Mouse (Mus musculus) megakaryocyte, adult 5-6 weeks (primary cell): ENCODE results near the gene Mrpl44. TPM values are rescaled to one million over a fixed set of nuclear protein-coding genes. Genes with fewer than 3 reads are reported as not detected.

Experiments used
- ATAC-seq: 2 replicates; pipeline ENCODE4 v1.8.0; 2016; ENCODE audit warnings: mild to moderate bottlenecking, inconsistent platforms; ENCODE audit not compliant: poor library complexity, severe bottlenecking
- total RNA-seq, 2 experiments: library from RNA; stranded (forward) in 1 of 2; stranded (reverse) in 1 of 2; fragments of 153-499, 151-499 nt in 1 of 2; fragments of 221-1000, 200-1000 nt in 1 of 2; gene quantifications; 2 replicates each; pipeline versions ENCODE4 v1.2.3 to v1.2.4; 2015 to 2017

The Mrpl44 gene
- total RNA-seq, 2 experiments from 2014 or later = 20.3 to 23.2 TPM

DNA sequence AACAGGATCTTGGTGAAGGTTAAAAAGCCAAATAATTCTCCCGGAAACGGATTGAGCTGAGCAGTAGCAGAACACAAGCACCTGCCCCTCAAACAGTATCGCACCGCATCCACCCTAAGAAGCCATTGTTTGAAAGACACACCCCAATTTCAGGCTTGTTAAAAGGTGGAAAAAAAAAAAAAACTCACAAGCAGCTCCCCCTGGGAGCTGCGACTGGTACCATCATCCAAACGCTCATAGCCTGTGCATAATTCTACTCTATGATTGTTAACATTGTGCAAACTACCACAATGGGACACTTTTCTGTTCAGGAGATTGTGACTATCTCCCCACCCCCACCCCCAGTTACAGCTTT lies 13.9 kb upstream of the Mrpl44 start:
- ATAC-seq = peak; percentile 7

GRCm38 (mm10) chr1:79762282-79763250 lies 13.3 kb upstream of the Mrpl44 start:
- ATAC-seq = peak; percentile 57

- ATAC-seq = no peak
Measured at GRCm38 (mm10) chr1:79764031-79764430, 11.8 kb upstream of the Mrpl44 start.

- ATAC-seq = no peak
Measured at GRCm38 (mm10) chr1:79764483-79764882, 11.3 kb upstream of the Mrpl44 start.

DNA sequence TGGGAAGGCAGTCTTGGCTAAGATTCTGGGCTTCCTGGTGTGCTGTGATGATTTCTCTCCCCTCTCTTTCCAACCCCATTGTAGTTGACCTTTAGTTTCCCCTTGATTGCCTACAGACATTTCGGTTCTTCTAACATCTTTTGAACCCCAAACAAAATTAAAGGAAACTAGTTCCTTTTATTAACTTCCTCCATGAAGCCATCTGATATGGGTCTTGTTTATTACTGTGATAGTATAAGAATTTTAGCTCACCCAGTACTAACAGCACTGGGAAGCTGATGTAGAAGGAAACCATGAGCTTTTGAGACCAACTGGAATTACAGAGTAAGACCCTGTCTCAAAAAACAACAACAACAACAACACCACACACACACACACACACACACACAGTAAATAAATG lies 7.6 kb upstream of the Mrpl44 start:
- no peak; the same call in 1 of the 2 replicates for ATAC-seq

DNA sequence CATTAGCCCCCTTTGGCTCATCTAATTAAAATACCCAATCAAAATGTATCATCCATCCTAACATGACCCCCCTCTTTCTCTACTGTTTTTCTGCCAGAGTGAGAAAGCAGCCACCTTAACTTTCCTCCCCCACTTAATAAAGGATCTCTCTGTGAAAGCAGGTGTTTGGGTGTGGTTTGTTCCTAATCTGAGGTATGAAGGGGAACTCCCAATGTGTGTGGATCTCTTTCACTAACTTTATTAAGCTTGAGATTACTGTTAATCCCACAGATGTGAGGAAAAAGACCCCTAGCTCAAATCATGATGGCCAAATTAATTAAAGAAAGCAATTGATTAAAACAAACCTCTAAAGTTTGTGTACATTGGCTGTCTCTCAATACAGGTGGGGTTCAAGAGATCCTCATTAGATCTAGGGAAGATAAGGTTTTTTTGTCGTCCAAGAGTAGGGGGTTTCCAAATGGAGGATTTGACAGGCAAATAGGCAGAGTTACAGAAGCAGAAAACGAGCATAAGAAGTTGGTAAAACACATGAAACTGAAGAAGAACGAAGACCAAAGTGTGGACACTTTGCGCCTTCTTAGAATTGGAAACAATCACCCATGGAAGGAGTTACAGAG lies 1.5 kb upstream of the Mrpl44 start:
- ATAC-seq = no peak

- no peak for ATAC-seq
Measured at GRCm38 (mm10) chr1:79778011-79778410, 2.2 kb downstream of the Mrpl44 start.

DNA sequence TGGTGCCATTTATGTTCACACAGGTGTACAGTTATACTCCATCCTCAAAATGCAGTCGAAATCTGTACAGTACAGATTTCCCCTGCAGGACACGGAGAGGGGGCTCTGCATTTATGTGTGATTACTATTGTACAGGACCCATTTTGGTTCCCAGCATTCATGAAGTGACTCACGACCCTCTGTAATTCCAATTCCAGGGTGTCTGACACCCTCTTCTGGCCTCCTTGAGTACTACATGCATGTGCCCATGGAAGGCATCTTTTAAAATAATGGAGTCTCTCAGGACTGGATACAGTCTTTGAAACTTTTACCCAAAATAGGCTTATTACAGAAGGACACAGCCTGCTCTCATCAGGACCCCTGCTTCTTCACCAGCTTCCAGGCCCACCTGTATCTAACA lies 6.6 kb downstream of the Mrpl44 start:
- no peak for ATAC-seq

DNA sequence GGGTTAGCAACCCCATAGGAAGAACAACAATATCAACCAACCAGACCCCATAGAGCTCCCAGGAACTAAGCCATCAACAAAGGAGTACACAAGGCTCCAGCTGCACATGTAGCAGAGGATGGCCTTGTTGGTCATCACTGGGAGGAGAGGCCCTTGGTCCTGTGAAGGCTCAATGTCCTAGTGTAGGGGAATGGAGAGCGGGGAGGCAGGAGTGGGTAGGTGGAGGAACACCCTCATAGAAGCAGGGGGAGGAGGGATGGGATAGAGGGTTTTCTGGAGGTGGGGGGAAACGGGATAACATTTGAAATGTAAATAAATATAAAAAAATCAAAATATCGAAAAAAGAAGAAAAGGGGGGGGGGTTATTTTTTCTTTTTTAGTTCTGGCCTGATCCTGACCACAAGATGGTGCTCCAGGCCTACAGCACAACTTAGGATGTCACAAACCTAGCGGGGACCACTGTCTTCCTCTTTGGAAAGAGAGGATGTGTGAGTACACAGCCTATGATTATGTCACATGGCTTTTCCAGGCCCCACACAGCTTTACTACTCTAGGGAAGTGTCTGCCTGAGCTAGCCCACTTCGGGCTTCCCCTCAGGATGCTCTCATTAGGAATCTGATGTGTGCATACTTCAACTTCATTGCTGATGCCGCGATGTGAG lies 10.6 kb downstream of the Mrpl44 start:
- peak; percentile 90 for ATAC-seq

DNA sequence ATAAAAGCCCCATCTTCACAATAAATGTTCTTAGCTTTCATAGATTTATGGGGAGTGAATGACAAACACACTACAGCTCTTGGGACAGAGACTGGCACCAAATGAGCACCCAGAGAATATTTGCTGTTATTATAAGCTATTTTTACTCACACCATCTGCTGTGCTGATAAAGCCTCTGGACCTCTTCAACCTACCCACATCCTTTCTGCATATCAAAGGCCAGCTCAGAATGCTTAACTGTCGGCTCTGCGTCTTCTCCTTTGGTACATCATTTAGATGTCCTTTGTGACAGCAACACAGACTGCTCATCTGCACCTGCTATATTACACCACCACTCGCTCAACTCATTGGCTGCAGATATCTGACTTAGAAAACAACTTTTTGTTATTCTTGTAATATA lies 21.3 kb downstream of the Mrpl44 start:
- no peak for ATAC-seq

DNA sequence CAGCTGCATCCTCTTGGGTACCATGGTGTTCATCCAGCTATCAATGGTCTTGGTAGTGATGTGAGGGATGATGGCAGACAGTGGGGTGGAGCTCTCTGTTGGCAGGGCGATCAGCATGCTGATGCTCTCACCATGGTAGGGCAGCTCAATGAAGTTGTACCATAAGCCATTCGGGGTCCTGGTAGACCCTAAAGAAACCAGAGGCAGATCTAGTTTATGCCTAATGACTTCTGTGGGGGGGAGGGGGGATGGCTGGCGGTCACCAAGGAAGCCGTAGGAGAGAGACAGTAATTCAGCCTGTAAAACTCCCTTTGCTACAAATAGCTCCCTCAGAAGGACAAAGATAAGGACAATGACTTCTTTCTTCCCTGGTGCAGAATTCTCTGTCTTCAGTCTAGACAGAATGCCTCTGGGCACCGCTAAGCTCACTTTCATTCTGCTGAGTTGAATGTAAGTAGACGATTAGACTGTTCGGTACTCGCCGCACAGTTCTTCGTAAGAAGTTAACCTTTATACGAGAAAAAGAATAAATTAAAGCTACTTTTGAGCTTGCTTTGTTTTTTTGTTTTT lies 27.1 kb downstream of the Mrpl44 start:
- no peak for ATAC-seq

DNA sequence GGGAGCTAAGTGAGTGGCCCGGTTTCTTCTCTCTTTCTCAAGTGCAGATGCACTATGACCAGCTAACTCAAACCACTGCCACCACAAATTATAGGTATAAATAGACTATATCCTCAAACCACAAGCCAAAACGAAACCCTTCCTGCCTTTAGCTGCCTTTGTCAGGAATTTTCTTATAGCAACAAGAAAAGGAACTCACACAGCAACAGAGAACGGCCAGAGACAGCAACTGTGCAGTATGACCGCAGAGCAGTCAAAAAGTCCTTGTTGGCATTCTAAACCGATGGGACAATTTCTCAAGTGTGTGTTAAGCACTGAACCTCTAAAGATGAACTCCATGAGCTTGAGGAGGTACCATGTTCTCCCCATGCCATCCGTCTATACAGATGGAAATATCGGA lies 27.8 kb downstream of the Mrpl44 start:
- ATAC-seq = no peak

DNA sequence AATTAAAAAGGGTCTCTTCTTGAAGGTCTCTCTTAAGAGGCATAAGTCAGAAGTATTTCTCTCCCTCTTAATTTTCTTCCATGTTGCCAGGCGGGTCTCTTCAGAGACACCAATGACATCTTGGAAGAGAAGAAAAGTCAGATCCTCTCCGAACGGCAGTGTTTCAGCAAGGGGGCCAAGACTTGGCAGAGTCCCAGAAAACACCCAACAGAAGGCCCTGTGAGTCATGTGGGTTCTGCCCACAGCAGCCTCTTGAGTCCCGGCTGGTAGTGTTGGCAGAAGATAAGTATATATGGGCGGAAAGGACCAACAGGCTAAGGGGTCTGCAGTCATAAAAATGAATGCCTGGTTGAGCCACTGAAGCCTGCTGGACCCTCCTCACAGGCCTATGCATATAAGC lies 31.0 kb downstream of the Mrpl44 start:
- ATAC-seq = no peak

DNA sequence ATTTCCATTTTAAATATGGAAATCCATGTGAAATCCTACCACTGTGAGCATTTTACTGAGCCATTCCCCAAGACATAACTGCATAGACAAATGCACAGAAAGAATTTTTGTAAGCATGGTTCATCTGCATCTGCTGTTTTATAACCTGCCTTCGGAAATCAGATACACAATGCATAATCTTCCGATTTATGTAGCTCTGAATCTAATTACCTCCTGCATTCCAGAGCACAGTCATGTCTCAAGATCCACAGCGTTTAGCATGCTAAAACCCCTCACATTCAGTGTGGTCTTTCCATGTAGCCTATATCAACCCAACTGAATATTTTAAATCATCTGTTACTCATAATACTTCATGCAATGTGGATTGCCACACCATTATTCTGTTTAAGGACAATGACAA lies 33.6 kb downstream of the Mrpl44 start:
- no peak for ATAC-seq

GRCm38 (mm10) chr1:79815446-79815845 lies 39.6 kb downstream of the Mrpl44 start:
- no peak for ATAC-seq

GRCm38 (mm10) chr1:79819296-79819879 lies 43.6 kb downstream of the Mrpl44 start:
- ATAC-seq = no peak

DNA sequence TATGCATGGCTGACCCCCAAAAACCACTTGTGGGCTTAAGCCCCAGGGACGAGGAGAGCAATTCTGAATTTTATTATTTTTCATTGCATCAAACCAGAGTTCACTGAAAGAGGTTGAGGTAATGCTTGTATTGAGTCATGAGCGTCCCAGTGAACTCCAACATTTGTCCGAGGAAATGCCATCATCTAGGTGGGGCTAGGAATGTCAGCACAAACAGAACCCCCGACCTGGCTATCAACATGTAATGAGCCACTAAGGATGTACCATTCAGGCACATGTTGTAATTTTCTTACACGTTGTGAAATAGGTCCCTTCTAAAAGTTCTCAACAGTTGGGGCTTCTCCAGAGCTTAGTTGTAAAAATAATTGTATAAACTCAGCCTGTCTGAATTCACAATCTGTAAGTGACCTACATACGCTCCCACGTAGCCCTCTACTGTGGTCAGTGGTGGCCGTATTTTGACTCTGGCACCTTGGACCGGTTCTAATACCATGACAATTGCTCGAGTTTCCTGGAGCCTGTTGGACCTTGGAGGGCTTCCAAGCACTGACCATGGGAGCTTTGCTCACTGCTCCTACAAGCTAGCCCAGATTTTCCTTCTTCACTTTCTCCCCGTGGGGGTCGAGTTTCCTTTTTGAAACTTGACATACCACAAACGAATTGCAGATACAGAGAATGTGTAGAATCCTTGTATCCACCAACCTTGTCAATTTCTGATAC lies 47.1 kb downstream of the Mrpl44 start:
- ATAC-seq = peak; percentile 17; the same call in 1 of the 2 replicates

DNA sequence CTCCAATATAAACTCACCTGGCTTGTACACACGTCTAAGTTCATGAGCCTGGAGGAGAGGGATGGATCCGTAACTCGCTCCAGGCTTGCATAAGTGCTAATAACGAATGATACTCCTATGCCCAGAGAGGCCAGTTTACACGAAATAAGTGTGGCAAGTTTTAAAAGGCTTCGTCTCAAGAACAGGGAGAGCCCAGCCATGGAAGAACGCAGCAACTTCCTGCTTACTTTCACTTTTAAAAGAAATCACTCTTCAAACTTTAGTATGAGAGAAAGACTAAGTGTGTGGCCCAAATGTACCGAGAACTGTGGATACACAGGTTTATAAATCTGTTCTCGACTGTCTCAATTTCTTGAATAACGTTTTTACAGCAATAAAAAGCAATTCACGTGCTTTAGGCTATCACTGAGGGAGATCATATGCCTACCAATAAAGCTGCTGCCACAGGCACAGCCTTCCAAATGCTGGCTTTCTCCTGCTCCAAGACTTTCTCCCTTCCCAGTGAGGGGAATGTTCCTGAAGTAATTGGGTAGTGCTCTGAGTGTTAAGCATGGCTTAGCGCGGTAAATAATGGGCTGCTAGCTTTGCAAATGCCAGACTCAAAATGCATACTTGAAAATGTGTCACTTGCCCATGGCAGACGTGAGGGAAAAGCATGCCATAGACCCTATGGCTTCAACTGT lies 48.3 kb downstream of the Mrpl44 start:
- no peak for ATAC-seq
